Mouse (Mus musculus) MEL (cell line): Measurements from ENCODE around the gene Themis2. TPM values are rescaled to one million over a fixed set of nuclear protein-coding genes. Genes with fewer than 3 reads are reported as not detected.
"Not testable (repeated sequence)": the region's sequence is repeated elsewhere in the genome, so short reads cannot be mapped to it uniquely, and the experiment has no call there.

Source experiments
- DNase-seq: peaks from one replicate; pipeline ENCODE4 v3.0.0; 2011; ENCODE audit warnings: low read depth, low spot score
- H3K27ac ChIP-seq: 2 replicates; pipeline ENCODE4 v1.5.1; 2012; ENCODE audit warnings: low read depth, mild to moderate bottlenecking, control low read depth, low read length, moderate library complexity; ENCODE audit not compliant: control insufficient read depth
- H3K27me3 ChIP-seq, 2 experiments: fragments of 150-350 bp in 1 of 2; sonication (generic) in 1 of 2; 2 replicates each; pipeline ENCODE4 v1.6.1; 2012; ENCODE audit warnings: low read length in 2 of 2, mild to moderate bottlenecking in 2 of 2, improper control_type of control experiment in 1 of 2, moderate library complexity in 1 of 2; ENCODE audit not compliant: insufficient read depth in 2 of 2, control insufficient read depth in 1 of 2
- H3K36me3 ChIP-seq, 2 experiments: 2 replicates each; pipeline ENCODE4 v1.6.1; 2012 to 2014; ENCODE audit warnings: low read length in 2 of 2, improper control_type of control experiment in 1 of 2, inconsistent platforms in 1 of 2, mild to moderate bottlenecking in 1 of 2; ENCODE audit not compliant: insufficient read depth in 2 of 2, control insufficient read depth in 1 of 2
- H3K4me1 ChIP-seq, 2 experiments: fragments of 150-350 bp in 1 of 2; sonication (generic) in 1 of 2; 2 replicates each; pipeline ENCODE4 v1.6.1; 2012; ENCODE audit warnings: low read length in 2 of 2, improper control_type of control experiment in 1 of 2, mild to moderate bottlenecking in 1 of 2; ENCODE audit not compliant: insufficient read depth in 2 of 2, control insufficient read depth in 1 of 2
- H3K4me3 ChIP-seq, 2 experiments: fragments of 150-350 bp in 1 of 2; sonication (generic) in 1 of 2; 2 replicates each; pipeline ENCODE4 v1.5.1; 2012; ENCODE audit warnings: low read depth in 2 of 2, low read length in 2 of 2, mild to moderate bottlenecking in 2 of 2, moderate library complexity in 2 of 2, control low read depth in 1 of 2, improper control_type of control experiment in 1 of 2; ENCODE audit not compliant: control insufficient read depth in 1 of 2, insufficient read depth in 1 of 2
- H3K79me2 ChIP-seq: 2 replicates; pipeline ENCODE4 v1.6.1; 2012; ENCODE audit warnings: mild to moderate bottlenecking, low read length, moderate library complexity; ENCODE audit not compliant: control insufficient read depth, poor library complexity, insufficient read depth
- H3K9ac ChIP-seq: 2 replicates; pipeline ENCODE4 v1.6.1; 2012; ENCODE audit warnings: low read depth, mild to moderate bottlenecking, control low read depth, low read length, moderate library complexity; ENCODE audit not compliant: control insufficient read depth, poor library complexity, severe bottlenecking
- H3K9me3 ChIP-seq: fragments of 150-350 bp; sonication (generic); replicated peaks from 2 replicates; pipeline ENCODE4 v1.6.1; 2012; ENCODE audit warnings: mild to moderate bottlenecking, low read length, improper control_type of control experiment, moderate library complexity; ENCODE audit not compliant: insufficient read depth
- CHD1 ChIP-seq: IDR thresholded peaks from 2 replicates; pipeline ENCODE4 v1.6.1; 2012; ENCODE audit warnings: low read depth, mild to moderate bottlenecking, inconsistent platforms, low read length, improper control_type of control experiment
- CTCF ChIP-seq, 3 experiments: IDR thresholded peaks in 2 of 3; conservative IDR thresholded peaks in 1 of 3; 2 replicates each; pipeline ENCODE4 v1.5.1; 2011 to 2012; ENCODE audit warnings: low read length in 3 of 3, low read depth in 2 of 3, mild to moderate bottlenecking in 2 of 3, improper control_type of control experiment in 1 of 3, inconsistent platforms in 1 of 3, mixed read lengths in 1 of 3, moderate library complexity in 1 of 3; ENCODE audit not compliant: control insufficient read depth in 1 of 3, insufficient read depth in 1 of 3, poor library complexity in 1 of 3, severe bottlenecking in 1 of 3
- ELF1 ChIP-seq: IDR thresholded peaks from 2 replicates; pipeline ENCODE4 v1.6.1; 2014; ENCODE audit warnings: low read depth, mild to moderate bottlenecking, inconsistent platforms, low read length, improper control_type of control experiment, moderate library complexity
- GABPA ChIP-seq: IDR thresholded peaks from 2 replicates; pipeline ENCODE4 v1.6.1; 2012; ENCODE audit warnings: low read depth, mild to moderate bottlenecking, inconsistent platforms, low read length, improper control_type of control experiment, moderate library complexity
- HCFC1 ChIP-seq: IDR thresholded peaks from 2 replicates; pipeline ENCODE4 v1.6.1; 2012; ENCODE audit warnings: low read depth, mild to moderate bottlenecking, inconsistent platforms, low read length, improper control_type of control experiment, moderate library complexity
- MEF2A ChIP-seq: IDR thresholded peaks from 2 replicates; pipeline ENCODE4 v1.6.1; 2014; ENCODE audit warnings: low read depth, mild to moderate bottlenecking, inconsistent platforms, low read length, improper control_type of control experiment; ENCODE audit not compliant: poor library complexity, insufficient replicate concordance, severe bottlenecking; ENCODE audit errors: extremely low read depth
- MYC ChIP-seq: IDR thresholded peaks from 2 replicates; pipeline ENCODE4 v1.6.1; 2011; ENCODE audit warnings: low read depth, mild to moderate bottlenecking, low read length, improper control_type of control experiment, moderate library complexity
- NRF1 ChIP-seq: IDR thresholded peaks from 2 replicates; pipeline ENCODE4 v1.6.1; 2014; ENCODE audit warnings: low read depth, mild to moderate bottlenecking, inconsistent platforms, low read length, improper control_type of control experiment, moderate library complexity; ENCODE audit not compliant: poor library complexity, insufficient read depth, severe bottlenecking
- POLR2AphosphoS2 ChIP-seq: IDR thresholded peaks from 2 replicates; pipeline ENCODE4 v1.6.1; 2011; ENCODE audit warnings: low read length, improper control_type of control experiment
- POLR2AphosphoS5 ChIP-seq: IDR thresholded peaks from 2 replicates; pipeline ENCODE4 v1.6.1; 2012; ENCODE audit warnings: low read depth, borderline replicate concordance, mild to moderate bottlenecking, inconsistent platforms, low read length, moderate library complexity, mixed read lengths
- RAD21 ChIP-seq: IDR thresholded peaks from 2 replicates; pipeline ENCODE4 v1.6.1; 2011; ENCODE audit warnings: mild to moderate bottlenecking, low read depth, low read length, improper control_type of control experiment
- SMC3 ChIP-seq: IDR thresholded peaks from 2 replicates; pipeline ENCODE4 v1.6.1; 2011; ENCODE audit warnings: low read depth, low read length, improper control_type of control experiment
- TCF12 ChIP-seq: IDR thresholded peaks from 2 replicates; pipeline ENCODE4 v1.6.1; 2014; ENCODE audit warnings: low read depth, mild to moderate bottlenecking, inconsistent platforms, low read length, improper control_type of control experiment, moderate library complexity
- USF2 ChIP-seq, 2 experiments: IDR thresholded peaks; 2 replicates each; pipeline ENCODE4 v1.6.1; 2011 to 2012; ENCODE audit warnings: improper control_type of control experiment in 2 of 2, low read length in 2 of 2, borderline replicate concordance in 1 of 2, inconsistent platforms in 1 of 2, low read depth in 1 of 2, mild to moderate bottlenecking in 1 of 2; ENCODE audit not compliant: insufficient read depth in 1 of 2
- ZMIZ1 ChIP-seq: IDR thresholded peaks from 2 replicates; pipeline ENCODE4 v1.6.1; 2012; ENCODE audit warnings: low read depth, mild to moderate bottlenecking, inconsistent platforms, low read length, improper control_type of control experiment, moderate library complexity
- ZNF384 ChIP-seq: IDR thresholded peaks from 2 replicates; pipeline ENCODE4 v1.6.1; 2012; ENCODE audit warnings: low read depth, mild to moderate bottlenecking, inconsistent platforms, low read length, improper control_type of control experiment
- polyA plus RNA-seq, 2 experiments: library from polyadenylated mRNA; stranded (reverse) in 1 of 2; unstranded in 1 of 2; fragments of >175 nt in 1 of 2; fragments of >200 nt in 1 of 2; gene quantifications; 2 replicates each; pipeline versions ENCODE4 v1.2.1 to v1.2.4; 2012; ENCODE audit warnings: low replicate concordance in 2 of 2, low read depth in 1 of 2; ENCODE audit not compliant: insufficient read length in 2 of 2, insufficient read depth in 1 of 2, missing spikeins in 1 of 2
- total RNA-seq: library from RNA; depleted of rRNA; stranded (reverse); fragments of 300-350 nt; gene quantifications from 2 replicates; pipeline ENCODE4 v1.2.3, GENCODE M21; 2012

Gene Themis2
- total and polyA plus RNA-seq, 3 experiments, result 1.0 to 2.6 TPM; not detected in 1

DNA sequence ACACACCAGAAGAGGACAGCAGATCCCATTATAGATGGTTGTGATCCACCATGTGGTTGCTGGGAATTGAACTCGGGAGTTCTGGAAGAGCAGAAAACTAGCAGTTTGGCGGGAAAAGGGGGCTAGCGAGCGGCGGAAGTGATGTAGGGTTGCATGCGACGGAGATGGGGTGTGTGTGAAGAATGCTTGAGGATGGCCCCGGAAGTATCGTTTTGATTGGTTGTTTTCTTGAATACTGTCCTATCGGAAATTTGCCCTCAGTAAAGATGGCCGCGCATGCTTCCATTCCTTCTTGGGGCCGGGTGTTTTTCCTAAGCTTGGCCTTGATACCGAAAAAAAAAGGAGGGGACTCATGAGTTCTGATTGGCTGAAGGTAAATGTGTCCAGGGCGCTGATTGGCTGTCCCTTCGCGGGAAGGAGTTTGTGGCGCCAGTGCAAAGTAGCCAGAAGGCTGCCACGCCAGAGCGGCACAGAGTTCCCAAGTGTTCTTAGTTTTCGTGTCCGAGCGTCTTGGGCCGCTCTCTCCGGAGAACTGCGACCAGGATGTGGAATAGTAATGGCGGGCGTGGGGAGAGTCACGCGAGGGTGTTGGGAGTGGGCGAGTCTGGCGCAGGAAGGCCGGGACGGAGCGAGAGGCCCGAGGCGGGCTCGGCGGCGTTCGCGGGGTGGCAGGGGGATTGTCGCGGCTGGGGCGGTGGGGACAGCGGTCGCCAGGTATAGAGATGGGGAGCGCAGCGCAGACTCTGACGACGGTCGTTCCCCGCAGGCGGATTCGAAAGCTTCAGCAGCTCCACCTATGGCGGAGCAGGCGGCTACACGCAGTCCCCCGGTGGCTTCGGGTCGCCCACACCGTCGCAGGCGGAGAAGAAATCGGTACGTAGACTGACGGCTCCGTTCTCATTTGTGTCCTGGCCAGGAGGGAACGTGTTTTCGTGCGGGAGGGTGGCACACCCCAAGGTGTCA, 28.0 kb downstream of the Themis2 start, which contains the start of gene Rpa2 (continued):
- peak; percentile 68; the same call in 1 of the 2 replicates for TF ChIP-seq POLR2AphosphoS2
- no peak for TF ChIP-seq ZMIZ1
- TF ChIP-seq NRF1, result no peak
- no peak for TF ChIP-seq POLR2AphosphoS5
- TF ChIP-seq TCF12, result no peak
- no peak for TF ChIP-seq MEF2A
- no peak for TF ChIP-seq CHD1
- no peak for TF ChIP-seq GABPA
- peak; percentile 94 for TF ChIP-seq ELF1
- no peak; the same call in 1 of the 2 replicates for TF ChIP-seq MYC
- TF ChIP-seq USF2 (IDR thresholded peaks at IDR 0.05; ENCODE audit: borderline replicate concordance in 1 of 2, insufficient read depth in 1 of 2, low read depth in 1 of 2, low read length in 2 of 2), result no peak
- TF ChIP-seq RAD21, result no peak

DNA sequence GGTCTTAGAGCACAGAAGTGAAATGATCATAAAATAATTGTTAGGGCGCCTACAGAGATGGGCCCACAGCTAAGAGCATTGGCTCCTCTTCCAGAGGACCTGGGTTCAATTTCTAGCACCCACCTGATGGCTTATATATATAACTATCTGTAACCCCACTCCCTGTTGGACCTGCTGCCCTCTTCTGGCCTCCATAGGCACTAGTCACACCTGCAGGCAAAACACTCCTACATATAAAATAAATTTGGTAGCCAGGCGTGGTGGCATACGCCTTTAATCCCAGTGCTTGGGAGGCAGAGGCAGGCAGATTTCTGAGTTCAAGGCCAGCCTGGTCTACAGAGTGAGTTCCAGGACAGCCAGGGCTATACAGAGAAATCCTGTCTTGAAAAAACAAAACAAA, 33.1 kb downstream of the Themis2 start:
- not testable (repeated sequence) for H3K27ac ChIP-seq, H3K79me2 ChIP-seq, H3K4me1 ChIP-seq, H3K9me3 ChIP-seq, DNase-seq, H3K4me3 ChIP-seq, H3K36me3 ChIP-seq, H3K27me3 ChIP-seq, H3K9ac ChIP-seq
- TF ChIP-seq SMC3, result peak; percentile 35
- peak in 2 of 3 experiments; percentile 34 to 49; a peak in 4 of 6 replicates for TF ChIP-seq CTCF (IDR thresholded peaks at IDR 0.05 in 2 of 3, conservative IDR thresholded peaks at IDR 0.05 in 1 of 3; ENCODE audit: control insufficient read depth in 1 of 3, insufficient read depth in 1 of 3, low read depth in 2 of 3, low read length in 3 of 3, poor library complexity in 1 of 3, severe bottlenecking in 1 of 3)
- peak; percentile 11; the same call in 1 of the 2 replicates for TF ChIP-seq RAD21

DNA sequence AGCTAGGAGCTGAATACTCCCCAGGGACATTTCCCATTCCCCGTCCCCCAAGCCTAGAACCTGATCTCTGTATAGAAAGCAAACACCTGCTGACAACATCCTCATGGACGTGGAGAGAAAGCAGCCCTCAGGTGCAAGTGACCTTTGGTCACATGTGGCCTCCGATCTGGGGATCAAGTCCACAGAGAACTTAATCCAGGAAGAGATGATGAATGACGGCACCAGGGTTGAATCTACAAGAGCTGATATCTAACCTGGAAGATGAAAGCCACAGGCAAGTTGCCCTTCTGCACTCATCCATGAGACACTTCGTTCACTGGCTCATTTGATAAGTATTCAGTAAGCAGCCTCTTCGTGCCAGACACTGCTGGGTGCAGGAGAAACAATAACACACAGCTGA, 33.6 kb downstream of the Themis2 start:
- no peak for TF ChIP-seq ZNF384
- TF ChIP-seq HCFC1, result no peak
- H3K27ac ChIP-seq, result no peak overlapping the region
- no peak for DNase-seq
- H3K9me3 ChIP-seq, result no peaks in the 10 kb centered on the region
- peaks cover 3 to 4% of the 10 kb centered on the region in 2 experiments for H3K27me3 ChIP-seq
- H3K4me1 ChIP-seq, result peaks cover 0 to 4% of the 10 kb centered on the region in 2 experiments; a peak in 1 of 4 replicates
- H3K4me3 ChIP-seq, result no peak overlapping the region
- H3K36me3 ChIP-seq, result peaks cover 0 to 1% of the 10 kb centered on the region in 2 experiments; a peak in 2 of 4 replicates
- no peaks in the 10 kb centered on the region for H3K79me2 ChIP-seq
- H3K9ac ChIP-seq, result no peak overlapping the region
